8 mouse cellular contexts compared by ENCODE assay signal in genomic region chr2:13398955-13399354, GRCm38 (mm10).
DNase-seq lines count a peak whose midpoint lies in the region; ATAC-seq and TF ChIP-seq lines count a peak whose summit lies in the region.

No protein-coding gene starts in this region.

- no peak for TF ChIP-seq POLR2A in cerebellum, adult 2 months (IDR thresholded peaks at IDR 0.05; ENCODE audit: borderline replicate concordance, insufficient read depth, low read length)

- no peaks in the 10 kb centered on the region for H3K36me3 ChIP-seq in kidney, embryonic 16.5 days (ENCODE audit: insufficient read depth, low read length)
- H3K36me3 ChIP-seq in midbrain, postnatal 0 days (ENCODE audit: insufficient read depth, low read length): no peaks in the 10 kb centered on the region

- DNase-seq in kidney, adult 9 months: peak; percentile 24
- DNase-seq in kidney, adult 18-20 months: no peak
- DNase-seq in cerebellum, adult 2 months: peak; percentile 23 to 38
- DNase-seq in gastrocnemius, postnatal 25 days: peak; percentile 36
- DNase-seq in midbrain, postnatal 0 days (ENCODE audit: low spot score): peak; percentile 80
- DNase-seq in frontal cortex, adult 2 months (ENCODE audit: extremely low spot score in 1 of 2, low spot score in 1 of 2): no peak
- no peak for DNase-seq in frontal cortex, postnatal 10 days (ENCODE audit: low spot score in 2 of 2)

- no peak overlapping the region for H3K4me2 ChIP-seq in kidney, embryonic 16.5 days (replicated peaks; ENCODE audit: low read depth, low read length)
- H3K4me2 ChIP-seq in midbrain, postnatal 0 days (ENCODE audit: low read depth, low read length, poor library complexity, severe bottlenecking): no peak overlapping the region

- no peak for TF ChIP-seq CTCF in cerebellum, adult 2 months (IDR thresholded peaks at IDR 0.05; ENCODE audit: borderline replicate concordance, insufficient read depth, low read depth, low read length)
- TF ChIP-seq CTCF in midbrain, postnatal 0 days (IDR thresholded peaks at IDR 0.05): no peak

- no peak overlapping the region for H3K27ac ChIP-seq in cerebellum, adult 2 months (ENCODE audit: insufficient read depth, low read length)
- H3K27ac ChIP-seq in kidney, embryonic 16.5 days (ENCODE audit: low read length): peak overlapping the region; percentile 68
- 0 out of 2 replicates have a peak overlapping the region, but pooled peaks have one; percentile 26 for H3K27ac ChIP-seq in midbrain, postnatal 0 days (ENCODE audit: low read depth, low read length)

- 5% methylated on average over 2 of the region's 2 CpGs for WGBS in cerebellum, adult 2 months
- WGBS in kidney, embryonic 16.5 days: 12% methylated on average over 2 of the region's 2 CpGs
- WGBS in midbrain, postnatal 0 days: 13% methylated on average over 2 of the region's 2 CpGs

- H3K27me3 ChIP-seq in cerebellum, adult 2 months (ENCODE audit: control insufficient read depth, insufficient read depth, low read length): no peaks in the 10 kb centered on the region
- no peaks in the 10 kb centered on the region for H3K27me3 ChIP-seq in kidney, embryonic 16.5 days (ENCODE audit: insufficient read depth, low read length)
- H3K27me3 ChIP-seq in midbrain, postnatal 0 days (ENCODE audit: insufficient read depth, low read length): no peaks in the 10 kb centered on the region

- H3K4me3 ChIP-seq in cerebellum, adult 2 months (replicated peaks; ENCODE audit: insufficient read depth, low read depth, low read length): no peak overlapping the region
- H3K4me3 ChIP-seq in kidney, embryonic 16.5 days (ENCODE audit: low read length): no peak overlapping the region
- no peak overlapping the region for H3K4me3 ChIP-seq in midbrain, postnatal 0 days (ENCODE audit: low read depth, low read length)

- H3K9me3 ChIP-seq in kidney, embryonic 16.5 days (ENCODE audit: low read length): no peaks in the 10 kb centered on the region
- no peaks in the 10 kb centered on the region for H3K9me3 ChIP-seq in midbrain, postnatal 0 days (ENCODE audit: low read length)

- peak; percentile 89 for ATAC-seq in kidney, embryonic 16.5 days (ENCODE audit: low FRiP score, low TSS enrichment)
- peak; percentile 87 for ATAC-seq in midbrain, postnatal 0 days (ENCODE audit: low FRiP score)

- no peak overlapping the region for H3K9ac ChIP-seq in kidney, embryonic 16.5 days (replicated peaks; ENCODE audit: low read length)
- no peak overlapping the region for H3K9ac ChIP-seq in midbrain, postnatal 0 days (replicated peaks; ENCODE audit: low read length, poor library complexity, severe bottlenecking)

- H3K4me1 ChIP-seq in cerebellum, adult 2 months (ENCODE audit: control insufficient read depth, insufficient read depth, low read length): no peaks in the 10 kb centered on the region
- H3K4me1 ChIP-seq in kidney, embryonic 16.5 days (ENCODE audit: insufficient read depth, low read length): peaks cover 14% of the 10 kb centered on the region
- H3K4me1 ChIP-seq in midbrain, postnatal 0 days (ENCODE audit: insufficient read depth, low read length): peaks cover 8% of the 10 kb centered on the region

Comparison
In these comparisons a context has a peak if more than half of its experiments do, and no peak if none do; other contexts are left out.
1. DNase-seq: peak in kidney, adult 9 months (single experiment), cerebellum, adult 2 months (2 of 2), gastrocnemius, postnatal 25 days (single experiment) and midbrain, postnatal 0 days (single experiment); none in kidney, adult 18-20 months (single experiment), frontal cortex, adult 2 months (0 of 2) and frontal cortex, postnatal 10 days (0 of 2).